Mouse (Mus musculus) fat pad, adult 2 months (tissue): Measurements from ENCODE around the gene Gm11172.

ENCODE experiments used
- DNase-seq: peaks from one replicate; pipeline ENCODE4 v3.0.0-alpha.2; 2011; ENCODE audit warnings: low read depth, low spot score; ENCODE audit errors: extremely low read depth

Gene Gm11172

DNA sequence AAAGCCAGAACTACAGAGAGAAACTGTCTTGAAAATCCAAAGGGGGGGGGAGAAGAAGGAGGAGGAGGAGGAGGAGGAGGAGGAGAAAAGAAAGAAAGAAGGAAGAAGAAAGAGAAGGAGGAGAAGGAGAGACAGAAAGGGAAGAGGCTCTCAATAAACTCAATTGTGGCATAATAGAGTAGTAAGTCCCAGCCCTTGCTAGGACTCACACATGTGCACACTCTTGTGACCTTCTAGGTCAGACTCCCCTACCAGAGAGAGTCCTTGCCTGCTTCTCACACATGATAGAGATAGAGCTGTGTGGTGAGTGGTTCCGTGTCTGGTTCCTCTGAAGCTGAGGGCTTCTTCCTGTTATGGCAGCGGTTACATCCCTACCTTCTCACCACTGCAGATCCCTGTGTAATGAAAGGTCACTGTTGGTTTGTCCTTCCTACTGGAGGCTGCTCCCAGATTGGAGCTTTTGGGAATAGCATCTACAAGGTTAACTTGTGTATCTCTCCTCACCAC is at the start of gene Gm11172:
Gene Gm11172 (plus strand): TSS at position 51 of the 507 bp plus-strand sequence.
- DNase-seq, result no peak

DNA sequence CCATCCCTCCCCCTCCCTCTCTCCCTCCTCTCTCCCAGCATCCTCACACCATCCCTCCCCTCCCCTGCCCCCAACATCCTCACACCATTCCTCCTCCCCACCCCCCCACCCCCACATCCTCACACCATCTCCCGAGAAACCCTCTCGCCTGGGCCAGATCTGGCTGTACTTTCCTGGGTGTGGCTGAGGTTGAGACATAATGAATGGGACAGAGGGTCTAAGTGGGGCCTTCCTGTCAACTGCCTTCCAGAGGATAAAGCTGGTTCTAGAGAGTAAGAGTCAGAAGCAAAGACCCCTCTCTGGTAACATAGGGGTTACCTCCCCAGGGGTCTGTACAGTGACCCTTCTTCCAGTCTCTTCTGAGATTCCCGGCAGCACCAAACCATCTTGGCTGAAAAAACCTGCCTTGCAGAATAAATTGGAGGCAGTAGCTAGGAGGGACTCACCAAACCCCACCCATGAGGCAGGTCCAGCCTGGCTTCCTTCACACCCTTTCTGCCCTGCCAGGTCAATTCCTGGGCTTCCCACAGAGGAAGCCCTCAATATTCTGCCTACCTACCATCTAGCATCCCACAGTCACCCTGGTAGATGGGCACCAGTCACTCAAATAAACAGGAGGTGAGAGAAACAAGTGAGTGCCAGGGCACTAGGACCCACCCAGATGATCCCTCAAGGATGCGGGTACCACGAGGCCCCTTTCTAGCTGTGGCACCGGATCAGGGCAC is 49.0 kb upstream of the Gm11172 start:
- DNase-seq, result no peak

DNA sequence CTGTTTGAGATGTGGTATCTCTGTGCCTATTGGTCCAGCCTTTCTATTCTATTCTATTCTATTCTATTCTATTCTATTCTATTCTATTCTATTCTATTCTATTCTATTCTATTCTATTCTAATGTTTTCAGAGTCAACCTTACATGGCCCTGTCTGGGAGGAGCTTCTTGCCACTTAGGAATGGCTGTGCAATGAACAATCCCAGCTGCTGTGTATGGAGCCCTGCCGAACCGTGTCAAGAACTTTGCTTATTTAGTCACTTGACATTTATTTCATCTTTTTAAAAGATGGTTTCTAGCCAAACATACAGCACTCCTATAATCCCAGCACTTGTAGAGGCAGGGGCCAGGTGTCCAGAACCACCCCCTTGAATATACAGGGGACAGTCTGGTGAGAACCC is 48.4 kb upstream of the Gm11172 start:
- no peak for DNase-seq

DNA sequence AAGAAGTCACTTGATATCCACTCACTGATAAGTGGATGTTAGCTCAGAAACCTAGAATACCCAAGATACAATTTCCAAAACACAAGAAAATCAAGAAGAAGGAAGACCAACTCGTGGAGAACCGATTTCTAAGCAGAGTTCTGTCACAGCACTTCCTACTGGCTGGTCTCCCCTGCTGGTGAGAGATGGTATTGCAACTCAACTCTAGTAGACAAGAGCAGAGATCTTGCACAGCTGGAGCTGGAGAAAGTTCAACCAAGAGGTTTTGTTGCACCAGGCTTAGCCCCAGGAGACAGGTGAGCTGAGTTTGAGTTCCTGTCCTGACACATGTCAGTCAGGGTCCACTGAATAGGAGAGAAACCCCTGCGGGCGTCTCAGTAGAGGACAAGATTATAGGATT is 45.6 kb upstream of the Gm11172 start:
- DNase-seq, result no peak

DNA sequence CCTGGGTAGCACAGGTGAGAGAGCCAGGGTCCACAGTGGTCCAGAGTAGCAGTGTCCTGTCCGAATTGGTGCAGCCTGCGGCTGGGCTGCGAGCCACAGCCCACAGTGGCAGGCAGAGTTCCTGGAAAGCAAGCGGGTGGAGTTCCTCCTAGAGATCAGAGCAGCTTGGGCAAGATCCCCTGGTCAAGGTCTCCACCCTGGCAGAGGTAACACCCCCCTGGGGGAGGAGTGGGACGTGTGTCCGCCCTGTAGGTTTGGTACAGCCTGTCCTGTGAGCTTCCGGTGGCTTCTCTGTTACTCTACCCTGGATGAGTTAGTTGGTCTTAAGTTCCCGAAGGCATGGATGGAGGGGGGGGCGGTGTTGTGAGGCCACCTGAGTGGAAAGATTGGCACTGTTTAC is 43.9 kb upstream of the Gm11172 start:
- DNase-seq, result no peak

DNA sequence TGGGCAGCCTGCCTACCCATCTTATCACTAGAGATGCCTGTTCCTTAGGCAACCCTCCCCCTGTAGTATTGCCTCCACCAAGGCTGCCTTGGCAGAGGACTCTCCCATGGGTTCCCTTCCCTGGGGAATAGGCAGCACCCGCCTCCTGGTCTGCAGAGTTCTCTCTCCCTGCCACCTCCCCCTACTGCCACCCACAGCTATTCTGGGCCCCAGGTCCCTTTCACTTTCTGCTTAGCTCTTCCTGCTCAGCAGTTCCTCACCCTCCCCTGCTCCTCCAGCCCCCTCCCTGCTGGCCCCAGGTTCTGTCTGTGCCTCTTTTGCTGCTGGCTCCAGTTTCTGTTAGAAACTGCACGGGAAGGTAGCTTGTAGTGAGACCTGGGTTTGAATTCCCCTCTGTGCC is 43.1 kb upstream of the Gm11172 start:
- no peak for DNase-seq

DNA sequence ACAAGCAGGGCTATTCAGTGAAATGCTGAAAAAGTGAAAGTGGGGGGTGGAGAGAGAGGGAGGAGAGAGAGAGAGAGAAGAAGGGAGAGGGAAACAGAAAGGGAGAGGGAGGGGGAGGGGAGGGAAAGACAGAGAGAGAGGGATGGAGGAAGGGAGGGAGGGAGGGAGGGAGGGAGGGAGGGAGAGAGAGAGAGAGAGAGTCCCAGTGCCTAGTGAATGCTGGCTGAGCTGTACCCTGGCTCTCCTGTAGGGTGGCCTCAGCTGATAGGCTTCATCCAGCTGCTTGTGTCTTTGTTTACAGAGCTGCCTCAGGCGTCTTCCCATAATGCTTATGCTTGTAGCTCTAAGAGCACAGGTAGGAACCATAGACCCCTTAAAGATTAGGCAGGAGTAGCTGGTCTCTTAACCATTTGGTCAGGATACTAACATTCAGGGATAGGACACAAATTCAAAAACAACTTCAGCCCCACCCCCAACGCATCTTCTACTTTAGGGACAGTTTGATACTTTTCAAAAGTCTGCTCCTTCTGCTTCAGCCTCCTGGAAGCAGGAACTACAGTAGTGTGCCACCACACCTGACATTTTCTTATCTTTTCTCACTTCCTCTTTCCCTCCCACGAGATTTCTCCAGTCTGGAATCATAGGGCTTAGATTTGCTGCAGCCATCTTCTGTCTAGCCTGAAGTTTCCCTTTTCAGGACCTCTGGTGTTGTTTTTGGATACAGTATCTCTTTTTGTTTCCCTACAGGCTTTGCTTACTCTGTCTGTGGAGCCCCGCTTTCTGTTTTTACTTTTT is 42.0 kb upstream of the Gm11172 start:
- DNase-seq, result no peak

DNA sequence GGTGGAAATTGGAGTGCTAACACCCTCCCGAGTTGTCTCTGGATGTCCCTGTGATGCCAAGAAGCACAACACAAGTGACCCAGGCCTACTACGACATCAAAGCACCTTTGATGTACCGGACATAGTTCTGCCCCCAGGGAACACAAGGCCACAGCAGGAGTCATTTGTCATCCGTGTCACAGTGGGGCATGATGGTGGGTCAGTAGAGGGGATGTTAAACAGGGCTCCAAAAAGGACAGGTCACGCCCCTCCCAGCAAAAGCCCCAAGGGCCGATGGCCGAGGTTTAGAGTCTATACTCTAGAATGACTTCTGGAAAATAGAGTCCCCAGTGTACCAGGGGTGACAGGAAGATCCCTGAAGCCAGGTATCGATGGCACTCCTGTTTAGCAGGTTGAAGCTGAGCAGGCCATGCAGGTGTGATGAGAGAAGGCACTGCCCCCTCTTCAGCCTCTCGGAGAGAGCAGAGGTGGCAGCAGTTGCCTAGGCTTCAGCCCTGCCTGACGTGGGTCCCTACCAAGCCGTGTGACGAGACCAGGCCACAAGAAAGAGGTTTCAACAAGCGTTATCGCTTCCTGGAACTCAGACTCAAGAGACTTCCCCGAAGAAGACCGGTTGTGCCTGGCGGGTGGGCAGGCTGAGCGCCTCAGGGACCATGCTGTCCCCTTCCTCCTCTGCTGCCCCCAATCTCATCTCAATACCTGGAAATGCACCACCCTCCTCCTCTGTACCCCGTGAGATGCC is 40.8 kb upstream of the Gm11172 start:
- no peak for DNase-seq

DNA sequence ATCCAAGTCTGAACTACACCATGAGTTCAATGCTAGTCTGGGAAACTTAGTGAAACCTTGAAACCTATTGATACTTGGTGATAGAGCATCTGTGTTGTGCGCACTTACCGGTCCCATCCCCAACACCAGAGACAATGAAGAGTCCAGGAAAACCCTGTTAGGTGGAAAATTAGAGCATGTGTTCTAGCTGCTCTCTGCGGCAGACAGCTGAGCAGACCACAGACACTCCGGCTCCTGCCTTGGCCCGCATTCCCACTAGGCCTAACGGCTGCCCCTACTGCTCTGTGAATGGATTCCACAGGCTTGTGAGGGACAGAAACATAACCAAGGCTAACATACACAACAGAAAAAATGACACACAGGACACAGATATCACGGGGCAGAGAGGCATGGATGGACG is 39.2 kb upstream of the Gm11172 start:
- no peak for DNase-seq

DNA sequence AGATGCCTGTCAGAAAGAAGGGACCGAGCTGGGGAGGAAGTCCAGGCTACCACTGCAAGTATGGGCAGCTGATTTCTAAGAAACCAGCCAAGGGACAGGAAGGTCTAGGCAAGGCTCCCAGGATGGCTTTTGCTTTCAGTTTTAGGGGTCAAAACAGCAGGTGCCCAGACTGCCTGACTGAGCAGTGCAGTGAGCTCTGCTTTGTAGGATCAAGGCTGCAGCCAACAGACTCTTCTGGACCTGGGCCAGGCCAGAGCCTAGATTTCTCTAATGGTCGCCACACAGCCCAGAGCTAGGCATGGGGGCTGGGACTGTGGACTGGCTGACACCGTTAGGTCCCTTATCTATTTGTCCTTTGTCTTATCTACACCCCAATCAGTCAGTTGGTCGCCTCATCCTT is 38.0 kb upstream of the Gm11172 start:
- no peak for DNase-seq

DNA sequence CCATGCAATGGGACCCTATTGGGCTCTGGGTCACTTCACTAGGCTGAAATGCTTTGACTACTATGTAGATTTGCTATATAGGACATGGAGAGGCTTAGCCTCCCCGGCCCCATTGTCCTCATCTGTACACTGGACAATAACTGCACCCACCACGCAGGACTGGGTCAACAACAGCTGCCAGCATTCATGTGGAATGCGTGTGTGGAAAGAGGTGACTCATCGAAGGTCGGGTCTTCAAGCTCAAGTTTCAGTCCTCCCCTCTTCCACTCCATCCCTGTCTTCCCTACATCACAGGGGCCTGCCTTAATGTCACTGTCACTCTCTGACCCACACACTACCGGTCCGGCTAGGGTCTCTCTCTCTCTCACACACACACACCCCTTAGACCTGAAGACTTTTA is 36.4 kb upstream of the Gm11172 start:
- no peak for DNase-seq

DNA sequence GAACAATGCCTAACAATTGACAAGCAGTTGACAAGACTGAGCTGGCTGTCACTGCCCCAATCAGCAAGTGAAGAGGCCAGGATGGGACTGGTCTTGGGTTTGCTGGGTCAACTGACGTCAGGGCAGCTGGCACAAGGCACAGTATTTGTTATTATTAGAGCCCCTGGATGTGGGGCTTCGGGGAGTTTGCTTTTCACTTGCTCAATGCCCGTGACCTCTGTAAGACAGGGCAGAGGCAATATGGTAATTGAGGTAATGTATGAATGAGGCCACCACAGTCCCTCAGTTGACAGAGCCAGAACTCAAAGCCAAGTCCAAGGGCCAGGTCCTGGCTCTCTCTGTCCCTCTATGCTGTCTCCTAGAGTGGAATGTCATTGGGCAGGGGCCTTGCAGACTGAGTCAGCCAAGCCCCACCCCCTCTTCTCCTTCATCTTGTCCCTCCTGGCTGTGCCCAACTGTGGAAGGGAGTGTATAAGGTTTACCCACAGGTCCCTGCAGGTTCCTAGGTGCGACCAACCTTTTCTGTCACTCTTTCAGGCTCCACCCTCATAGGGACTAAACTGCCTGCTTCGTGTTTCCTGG is 35.0 kb upstream of the Gm11172 start:
- DNase-seq, result no peak

DNA sequence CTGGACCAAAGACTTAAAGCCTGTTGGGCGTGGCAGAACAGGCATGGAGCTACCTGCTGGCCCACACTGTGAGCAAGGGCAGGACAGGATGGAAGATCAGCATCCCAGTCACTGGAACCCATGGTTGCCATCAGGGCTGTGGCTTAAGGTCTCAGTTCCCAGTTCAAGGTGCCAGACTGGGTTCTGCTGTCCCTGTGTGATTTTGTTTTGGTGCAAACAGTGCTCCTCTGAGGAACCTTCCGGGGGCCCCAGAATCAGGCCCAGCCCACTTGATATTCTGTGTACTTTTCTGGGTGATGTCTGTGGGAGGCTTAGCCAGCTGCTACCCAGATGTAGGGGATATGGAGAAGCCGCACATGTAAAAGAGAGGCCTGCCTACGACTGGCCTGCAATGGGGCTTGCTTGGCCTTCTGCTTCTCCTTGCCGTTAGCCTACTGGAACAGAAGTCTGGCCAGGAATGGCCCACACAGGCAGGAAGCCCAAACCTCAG is 32.0 kb upstream of the Gm11172 start:
- no peak for DNase-seq

DNA sequence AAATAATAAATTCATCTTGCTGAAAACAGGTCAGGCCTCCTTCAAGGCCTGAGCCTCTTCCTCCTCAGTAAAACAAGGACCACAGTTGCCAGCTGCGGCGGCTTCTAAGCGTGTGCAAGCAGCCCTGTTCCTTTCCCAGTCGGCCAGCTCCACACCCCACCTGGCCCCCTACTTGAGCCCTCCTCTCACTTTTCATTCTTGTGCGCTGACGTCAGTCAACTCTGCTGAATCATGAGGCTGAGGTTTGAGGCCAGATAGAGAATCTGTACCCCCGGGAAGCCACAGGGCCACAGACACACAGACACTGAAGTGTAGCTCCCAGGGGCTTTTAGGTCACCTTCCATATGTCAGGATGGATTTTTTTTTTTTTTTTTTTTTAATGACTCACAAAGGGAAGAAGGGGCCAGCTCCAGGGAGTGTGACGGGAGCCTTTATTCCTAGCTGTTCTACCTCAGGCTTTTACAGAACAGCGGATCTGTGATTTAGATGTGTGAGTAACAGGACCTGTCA is 30.8 kb upstream of the Gm11172 start:
- DNase-seq, result no peak

DNA sequence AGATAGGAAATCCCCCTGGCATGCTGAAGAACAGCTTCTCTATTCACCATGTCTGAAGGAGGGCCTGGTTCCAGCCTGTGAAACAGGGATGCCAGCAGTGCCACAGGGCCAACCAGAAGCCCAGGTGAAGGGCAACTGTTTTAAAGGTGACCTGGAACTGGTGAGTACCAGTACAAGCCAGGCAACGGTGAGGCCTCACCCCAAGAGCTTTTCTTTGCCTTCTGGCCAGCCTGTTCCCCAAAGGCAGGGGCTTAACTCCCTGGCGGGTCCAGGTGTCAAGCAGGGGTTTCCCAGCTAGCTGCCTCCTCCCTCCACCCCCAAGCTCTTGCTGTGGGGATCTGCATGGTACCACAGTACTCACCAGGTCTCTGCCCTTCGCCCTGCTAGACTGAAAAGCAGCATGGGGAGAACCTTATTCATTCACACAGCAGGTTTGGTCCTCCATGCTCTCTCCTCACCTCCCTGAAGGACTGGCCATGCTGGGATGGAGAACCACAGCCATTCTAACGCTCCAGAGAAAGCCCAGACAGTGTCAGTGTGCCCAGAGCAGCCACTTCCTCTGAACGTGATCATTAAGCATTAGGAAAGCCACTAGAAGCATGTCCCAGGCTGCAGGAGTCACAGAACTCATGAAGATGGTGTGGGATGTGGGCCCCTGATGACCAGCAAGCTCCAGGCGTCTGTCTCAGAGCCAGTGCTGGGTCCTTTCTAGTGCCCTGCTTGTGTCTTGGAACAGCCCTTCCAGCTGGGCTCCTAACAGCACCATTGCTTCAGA is 30.2 kb upstream of the Gm11172 start:
- DNase-seq, result no peak

DNA sequence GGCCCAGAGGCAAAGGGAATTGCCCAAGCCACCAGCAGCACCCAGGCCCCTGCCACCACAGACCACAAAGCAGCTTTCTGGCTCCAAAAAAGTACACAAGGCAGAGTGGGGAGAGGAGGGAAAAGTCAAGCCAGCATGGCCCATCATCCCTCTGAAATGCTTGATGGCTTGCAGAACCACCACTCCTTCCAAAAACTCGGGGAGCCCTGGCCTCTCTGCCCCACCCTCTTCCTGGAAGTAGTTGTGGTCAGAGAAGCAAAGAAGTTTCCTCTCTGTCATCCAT is 29.6 kb upstream of the Gm11172 start:
- DNase-seq, result no peak

DNA sequence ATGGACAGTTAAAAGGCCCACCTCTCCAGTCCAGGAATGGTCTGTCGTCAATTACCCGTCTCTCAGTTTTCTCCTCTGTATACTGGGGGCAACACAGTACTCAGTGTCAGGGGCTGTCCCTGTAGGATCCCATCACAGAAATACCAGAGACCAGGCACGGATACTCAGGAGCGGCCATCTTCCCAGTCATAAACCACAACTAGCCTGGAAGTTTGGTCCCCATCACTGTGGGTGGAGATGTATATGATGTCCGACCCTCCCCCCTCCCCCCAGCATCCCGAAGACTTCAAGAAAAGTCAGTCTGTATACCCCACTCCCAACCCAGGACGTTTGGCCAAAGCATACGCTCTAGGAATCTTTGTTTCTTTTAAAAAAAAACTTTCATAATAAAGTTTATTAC is 29.3 kb upstream of the Gm11172 start:
- no peak for DNase-seq

DNA sequence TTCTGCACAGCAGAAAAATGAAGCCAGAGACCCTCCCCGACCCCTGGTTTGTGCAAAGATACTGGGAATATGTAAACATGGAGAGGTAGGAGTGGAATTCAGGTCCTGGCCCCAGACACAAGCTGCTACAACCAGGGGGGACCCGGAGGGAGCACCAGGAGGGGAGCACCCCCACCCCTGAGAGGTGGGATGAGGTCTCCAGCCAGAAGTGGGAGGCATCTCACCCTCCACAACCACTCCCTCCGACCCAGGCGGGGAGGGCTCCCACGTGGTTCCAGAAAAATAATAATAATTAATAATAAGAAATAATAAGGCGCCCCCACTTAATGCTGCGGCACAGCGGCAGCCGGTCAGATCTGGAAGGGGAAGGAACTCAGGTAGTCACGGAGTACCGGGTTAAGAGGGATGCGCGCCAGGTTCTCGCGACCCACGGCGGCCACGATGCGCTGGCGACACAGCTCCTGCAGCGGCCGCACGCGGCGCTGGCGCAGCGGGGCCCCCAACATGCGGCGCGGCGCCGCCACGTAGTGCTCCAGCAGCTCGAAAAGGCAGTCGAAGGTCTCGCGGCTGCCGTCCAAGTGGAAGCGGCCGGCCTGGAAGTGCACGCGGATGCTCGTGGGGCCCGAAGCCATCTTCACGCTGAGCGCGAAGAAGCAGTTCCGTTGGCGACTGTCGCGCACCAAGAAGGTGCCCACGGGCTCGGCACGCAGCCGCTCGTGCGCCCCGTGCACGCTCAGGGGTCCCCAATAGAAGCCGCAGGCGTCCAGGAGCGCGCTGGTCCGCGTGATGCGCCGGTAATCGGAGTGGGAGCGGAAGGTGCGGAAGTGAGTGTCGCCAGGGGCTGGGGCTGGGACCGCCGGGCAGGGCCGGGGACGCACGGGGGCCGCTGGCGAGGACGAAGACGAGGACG is 28.6 kb upstream of the Gm11172 start:
- DNase-seq, result no peak

DNA sequence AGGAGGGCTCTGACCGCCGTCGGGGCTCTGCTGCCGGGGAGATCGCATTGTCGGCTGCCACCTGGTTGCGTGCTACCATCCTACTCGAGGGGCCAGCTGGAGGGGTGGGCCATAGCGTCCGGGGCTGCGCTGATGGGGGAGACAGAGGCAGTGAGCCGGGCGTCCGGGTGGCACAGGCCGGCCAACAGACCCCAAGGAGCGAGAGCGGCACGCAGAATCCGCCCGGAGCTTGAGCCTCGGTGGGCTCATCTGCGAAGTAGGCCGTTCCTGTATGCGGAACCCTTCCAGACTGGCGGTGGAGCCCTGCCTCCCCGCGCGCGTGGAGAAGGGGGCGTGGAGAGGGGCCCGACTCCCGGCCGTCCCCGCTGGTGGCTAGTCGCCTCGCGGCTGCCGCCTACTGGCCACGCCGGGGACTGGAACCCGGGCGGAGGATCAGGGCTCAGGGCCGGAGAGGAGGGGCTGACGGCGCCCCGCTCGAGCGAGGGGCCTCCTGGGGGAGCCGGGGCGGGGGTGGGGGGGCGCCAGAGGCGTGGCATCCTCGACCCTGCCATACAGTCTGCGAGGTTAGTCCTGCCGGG is 27.8 kb upstream of the Gm11172 start:
- DNase-seq, result no peak
